Mouse (Mus musculus) brown adipose tissue, adult 24 weeks (tissue): Measurements from ENCODE around the gene Gm49366. TPM values are rescaled to one million over a fixed set of nuclear protein-coding genes. Genes with fewer than 3 reads are reported as not detected.
"Not testable (repeated sequence)": the region's sequence is repeated elsewhere in the genome, so short reads cannot be mapped to it uniquely, and the experiment has no call there.

Source experiments
- H3K27ac ChIP-seq: fragments of 200-500 bp; replicated peaks from 2 replicates; pipeline ENCODE4 v1.5.1; 2012; ENCODE audit warnings: low read depth, mild to moderate bottlenecking, low read length
- H3K4me1 ChIP-seq: fragments of 200-500 bp; 2 replicates; pipeline ENCODE4 v1.6.1; 2012; ENCODE audit warnings: low read length, mixed read lengths; ENCODE audit not compliant: control insufficient read depth, insufficient read depth, insufficient read length
- H3K4me3 ChIP-seq: fragments of 200-500 bp; 2 replicates; pipeline ENCODE4 v1.5.1; 2012; ENCODE audit warnings: low read depth, mild to moderate bottlenecking, low read length, moderate library complexity; ENCODE audit not compliant: insufficient read depth
- polyA plus RNA-seq: library from polyadenylated mRNA; stranded (reverse); fragments of >200 nt; gene quantifications from 2 replicates; pipeline ENCODE4 v1.2.4, GENCODE M21; 2012; ENCODE audit not compliant: missing spikeins, insufficient read depth, insufficient read length

Gm49366 gene
- polyA plus RNA-seq, 1 experiment: not detected

- H3K4me3 ChIP-seq, H3K4me1 ChIP-seq, H3K27ac ChIP-seq: not testable (repeated sequence)
Measured at GRCm38 (mm10) chr12:84022266-84022665, 16.5 kb upstream of the Gm49366 start.

GRCm38 (mm10) chr12:84023052-84023745, 15.5 kb upstream of the Gm49366 start:
- Histone ChIP-seq H3K4me3 (no peak overlapping the region), H3K4me1 (0 out of 2 replicates have a peak, but pooled peaks cover 2% of the 10 kb centered on the region), H3K27ac (no peak overlapping the region)

- Histone ChIP-seq H3K4me1 (no peaks in the 10 kb centered on the region), H3K4me3 (no peak overlapping the region), H3K27ac (no peak overlapping the region)
Measured at GRCm38 (mm10) chr12:84025888-84026287, 12.8 kb upstream of the Gm49366 start.

GRCm38 (mm10) chr12:84028328-84028727, 10.4 kb upstream of the Gm49366 start:
- H3K4me1 ChIP-seq, H3K27ac ChIP-seq, H3K4me3 ChIP-seq: not testable (repeated sequence)

- H3K4me1 ChIP-seq, H3K27ac ChIP-seq, H3K4me3 ChIP-seq: not testable (repeated sequence)
Measured at GRCm38 (mm10) chr12:84029043-84029442, 9.7 kb upstream of the Gm49366 start.

- no peaks in the 10 kb centered on the region; the same call in 1 of the 2 replicates for H3K4me1 ChIP-seq
- H3K4me3 ChIP-seq: no peak overlapping the region
- H3K27ac ChIP-seq: no peak overlapping the region
Measured at GRCm38 (mm10) chr12:84030659-84031332, 7.9 kb upstream of the Gm49366 start.

GRCm38 (mm10) chr12:84032854-84033253, 5.9 kb upstream of the Gm49366 start:
- H3K27ac ChIP-seq: no peak overlapping the region
- H3K4me1 ChIP-seq: no peaks in the 10 kb centered on the region; the same call in 1 of the 2 replicates
- no peak overlapping the region for H3K4me3 ChIP-seq

- H3K4me3 ChIP-seq, H3K4me1 ChIP-seq, H3K27ac ChIP-seq: not testable (repeated sequence)
Measured at GRCm38 (mm10) chr12:84033302-84033701, 5.4 kb upstream of the Gm49366 start.

- H3K27ac ChIP-seq: no peak overlapping the region
- H3K4me3 ChIP-seq: no peak overlapping the region
- H3K4me1 ChIP-seq: no peaks in the 10 kb centered on the region; the same call in 1 of the 2 replicates
Measured at GRCm38 (mm10) chr12:84034108-84034507, 4.6 kb upstream of the Gm49366 start.

- not testable (repeated sequence) for H3K4me1 ChIP-seq
- Histone ChIP-seq H3K4me3 (peak within 1 kb of the TSS; percentile 68), H3K27ac (peak within 1 kb of the TSS; percentile 52)
Measured at GRCm38 (mm10) chr12:84038241-84038640, 494 bp upstream of the Gm49366 start, which contains the start of gene Acot4. Acot4 (plus strand) TSS chr12:84038379.

GRCm38 (mm10) chr12:84042248-84042647, 3.5 kb downstream of the Gm49366 start:
- H3K27ac ChIP-seq: no peak overlapping the region
- H3K4me1 ChIP-seq: no peaks in the 10 kb centered on the region
- no peak overlapping the region for H3K4me3 ChIP-seq

GRCm38 (mm10) chr12:84044045-84044444, 5.3 kb downstream of the Gm49366 start:
- no peak overlapping the region for H3K4me3 ChIP-seq
- H3K27ac ChIP-seq: no peak overlapping the region
- no peaks in the 10 kb centered on the region for H3K4me1 ChIP-seq

GRCm38 (mm10) chr12:84046906-84047305, 8.2 kb downstream of the Gm49366 start:
- no peak overlapping the region for H3K4me3 ChIP-seq
- no peak overlapping the region for H3K27ac ChIP-seq
- H3K4me1 ChIP-seq: no peaks in the 10 kb centered on the region

- not testable (repeated sequence) for H3K4me3 ChIP-seq, H3K27ac ChIP-seq, H3K4me1 ChIP-seq
Measured at GRCm38 (mm10) chr12:84050744-84051143, 12.0 kb downstream of the Gm49366 start.

GRCm38 (mm10) chr12:84051937-84052474, 13.3 kb downstream of the Gm49366 start, which contains the start of gene Acot3:
Acot3 (plus strand) TSS chr12:84052144.
- H3K4me1 ChIP-seq: no peaks in the 10 kb centered on the region
- no peak within 1 kb of the TSS for H3K4me3 ChIP-seq
- no peak within 1 kb of the TSS for H3K27ac ChIP-seq
